In genomic region chr6:41127816-41128215, GRCm38 (mm10) we compare ENCODE assay signal across 24 mouse cellular contexts.
DNase-seq lines count a peak whose midpoint lies in the region; ATAC-seq and TF ChIP-seq lines count a peak whose summit lies in the region.
"Had no signal": no experiment of that assay in that cellular context is flagged by ENCODE, and none has a peak within 500 bp of the region (broad histone marks: within the 10 kb centered on the region; RNA-seq: fewer than 3 reads in every experiment).

No protein-coding gene starts in this region.

- no peak for TF ChIP-seq CTCF in kidney, adult 2 months (conservative IDR thresholded peaks at IDR 0.05; ENCODE audit: insufficient read depth, insufficient read length, low read depth, low read length)
- no peak for TF ChIP-seq CTCF in liver, adult 2 months (IDR thresholded peaks at IDR 0.05; ENCODE audit: low read depth, low read length)

- WGBS in kidney, adult 2 months = 48% methylated on average over 7 of the region's 7 CpGs
- whole genome bisulfite sequencing in kidney, embryonic 14.5 days = 83% methylated on average over 7 of the region's 7 CpGs
- 53% methylated on average over 7 of the region's 7 CpGs for WGBS in liver, adult 2 months

- H3K4me1 ChIP-seq in kidney, adult 2 months (ENCODE audit: control insufficient read depth, insufficient read depth, low read length) = no peaks in the 10 kb centered on the region
- no peaks in the 10 kb centered on the region for H3K4me1 ChIP-seq in kidney, embryonic 14.5 days (ENCODE audit: control insufficient read depth, insufficient read depth, low read length)
- H3K4me1 ChIP-seq in liver, adult 2 months (ENCODE audit: control insufficient read depth, insufficient read depth, low read length) = peaks cover 2% of the 10 kb centered on the region; the same call in 1 of the 2 replicates
- H3K4me1 ChIP-seq: embryonic facial prominence, embryonic 10.5 days; embryonic facial prominence, embryonic 12.5 days; forebrain, embryonic 13.5 days; forebrain, embryonic 15.5 days had no signal

- no peaks in the 10 kb centered on the region for H3K36me3 ChIP-seq in kidney, adult 2 months (ENCODE audit: control insufficient read depth, insufficient read depth, low read length)
- no peaks in the 10 kb centered on the region for H3K36me3 ChIP-seq in kidney, embryonic 14.5 days (ENCODE audit: control insufficient read depth, insufficient read depth, low read length)
- no peaks in the 10 kb centered on the region for H3K36me3 ChIP-seq in liver, adult 2 months (ENCODE audit: control insufficient read depth, insufficient read depth, low read length)
- H3K36me3 ChIP-seq: embryonic facial prominence, embryonic 10.5 days; embryonic facial prominence, embryonic 12.5 days; forebrain, embryonic 15.5 days; G1E had no signal

- H3K9ac ChIP-seq in kidney, embryonic 14.5 days (ENCODE audit: low read depth, low read length) = no peak overlapping the region
- no peak overlapping the region for H3K9ac ChIP-seq in liver, adult 2 months (ENCODE audit: low read depth, low read length)
- H3K9ac ChIP-seq: embryonic facial prominence, embryonic 12.5 days; forebrain, embryonic 13.5 days; forebrain, embryonic 15.5 days had no signal

- DNase-seq in kidney, adult 2 months = peak; percentile 63
- DNase-seq in kidney, postnatal 10 days = no peak
- DNase-seq in kidney, adult 9 months = peak; percentile 64
- peak; percentile 62 for DNase-seq in liver, adult 2 months (ENCODE audit: extremely low read depth, low read depth, low spot score)
- DNase-seq in liver = no peak
- DNase-seq: adrenal gland, adult 8-10 months; adrenal gland, postnatal 14 days; adrenal gland, postnatal 36 days; B cell, adult 2 months; cerebellum, adult 11-12 months; cerebellum, adult 2 months; cerebellum, adult 9-10 months; cerebellum, postnatal 10 days; cerebellum, postnatal 25 days had no signal

- no peak for TF ChIP-seq POLR2A in kidney, adult 2 months (IDR thresholded peaks at IDR 0.05; ENCODE audit: low read depth, low read length)
- no peak for TF ChIP-seq POLR2A in liver, adult 2 months (IDR thresholded peaks at IDR 0.05; ENCODE audit: extremely low read depth, insufficient read depth, low read length)

- H3K4me3 ChIP-seq in kidney, adult 2 months (ENCODE audit: insufficient read depth, low read depth, low read length) = no peak overlapping the region
- H3K4me3 ChIP-seq in kidney, embryonic 14.5 days (ENCODE audit: low read length) = no peak overlapping the region
- H3K4me3 ChIP-seq in liver, adult 2 months (ENCODE audit: insufficient read depth, low read depth, low read length) = no peak overlapping the region
- H3K4me3 ChIP-seq: embryonic facial prominence, embryonic 10.5 days; embryonic facial prominence, embryonic 12.5 days; forebrain, embryonic 13.5 days; forebrain, embryonic 15.5 days had no signal

- H3K4me2 ChIP-seq in kidney, embryonic 14.5 days (replicated peaks; ENCODE audit: low read depth, low read length) = no peak overlapping the region
- H3K4me2 ChIP-seq: embryonic facial prominence, embryonic 12.5 days; forebrain, embryonic 13.5 days; forebrain, embryonic 15.5 days had no signal

- ATAC-seq in kidney, embryonic 14.5 days (ENCODE audit: low FRiP score, low TSS enrichment) = no peak
- ATAC-seq: activated CD4-positive, CD25-positive, alpha-beta regulatory T cell, adult 4 months; CD4-positive, CD25-positive, alpha-beta regulatory T cell, adult 4 months; forebrain, embryonic 13.5 days; forebrain, embryonic 15.5 days; Patski had no signal

- no peaks in the 10 kb centered on the region for H3K27me3 ChIP-seq in kidney, adult 2 months (replicated peaks; ENCODE audit: control insufficient read depth, insufficient read depth, low read length)
- H3K27me3 ChIP-seq in kidney, embryonic 14.5 days (ENCODE audit: control insufficient read depth, insufficient read depth, low read length) = no peaks in the 10 kb centered on the region
- H3K27me3 ChIP-seq in liver, adult 2 months (ENCODE audit: control insufficient read depth, insufficient read depth, low read length) = no peaks in the 10 kb centered on the region
- H3K27me3 ChIP-seq: CH12.LX; embryonic facial prominence, embryonic 12.5 days; forebrain, embryonic 13.5 days; forebrain, embryonic 15.5 days had no signal

- no peaks in the 10 kb centered on the region for H3K9me3 ChIP-seq in kidney, embryonic 14.5 days (ENCODE audit: control insufficient read depth, low read length)
- H3K9me3 ChIP-seq: embryonic facial prominence, embryonic 10.5 days; embryonic facial prominence, embryonic 12.5 days; forebrain, embryonic 13.5 days; forebrain, embryonic 15.5 days; G1E had no signal

- no peaks in the 10 kb centered on the region for H3K79me2 ChIP-seq in liver, adult 2 months (ENCODE audit: control insufficient read depth, insufficient read depth, low read length)

- H3K27ac ChIP-seq in kidney, adult 2 months (ENCODE audit: insufficient read depth, low read depth, low read length) = no peak overlapping the region
- no peak overlapping the region for H3K27ac ChIP-seq in kidney, embryonic 14.5 days (ENCODE audit: low read depth, low read length)
- H3K27ac ChIP-seq in liver, adult 2 months (replicated peaks; ENCODE audit: insufficient read depth, low read depth, low read length) = no peak overlapping the region
- H3K27ac ChIP-seq: embryonic facial prominence, embryonic 10.5 days; embryonic facial prominence, embryonic 12.5 days; forebrain, embryonic 13.5 days; forebrain, embryonic 15.5 days had no signal

Comparison
In these comparisons a context has a peak if more than half of its experiments do, and no peak if none do; other contexts are left out.
1. DNase-seq: peak in kidney, adult 2 months (single experiment), kidney, adult 9 months (single experiment) and liver, adult 2 months (single experiment); none in kidney, postnatal 10 days (single experiment) and liver (single experiment).